Mouse (Mus musculus): ENCODE results near the gene Gm21650.
"Not testable (repeated sequence)": the region's sequence is repeated elsewhere in the genome, so short reads cannot be mapped to it uniquely, and the experiment has no call there.

Gm21650 gene

GRCm38 (mm10) chrY:77692508-77692907 is at the start of gene Gm21650:
Gene Gm21650, plus strand, starts transcription at chrY:77692808.
- not testable (repeated sequence) for DNase-seq (ENCODE audit: low spot score)

Measured in ovary, postnatal 36 days (tissue).